Mouse (Mus musculus) central nervous system, embryonic 11.5 days (tissue): ENCODE measurements around the gene Sppl2b. TPM values are rescaled to one million over a fixed set of nuclear protein-coding genes. Genes with fewer than 3 reads are reported as not detected.

Experiments
- polyA plus RNA-seq: library from polyadenylated mRNA; depleted of rRNA; stranded (reverse); fragments of >200 nt; gene quantifications from 2 replicates; pipeline ENCODE4 v1.2.3, GENCODE M21; 2012; rRNA removed

Sppl2b gene
- 43.7 and 57.8 TPM in 2 replicates for polyA plus RNA-seq

GRCm38 (mm10) chr10:80854913-80855748 is at the start of gene Sppl2b, which contains the start of gene Lsm7:
Sppl2b (plus strand) TSS chr10:80855275.
Lsm7 (minus strand) TSS chr10:80855209.

DNA sequence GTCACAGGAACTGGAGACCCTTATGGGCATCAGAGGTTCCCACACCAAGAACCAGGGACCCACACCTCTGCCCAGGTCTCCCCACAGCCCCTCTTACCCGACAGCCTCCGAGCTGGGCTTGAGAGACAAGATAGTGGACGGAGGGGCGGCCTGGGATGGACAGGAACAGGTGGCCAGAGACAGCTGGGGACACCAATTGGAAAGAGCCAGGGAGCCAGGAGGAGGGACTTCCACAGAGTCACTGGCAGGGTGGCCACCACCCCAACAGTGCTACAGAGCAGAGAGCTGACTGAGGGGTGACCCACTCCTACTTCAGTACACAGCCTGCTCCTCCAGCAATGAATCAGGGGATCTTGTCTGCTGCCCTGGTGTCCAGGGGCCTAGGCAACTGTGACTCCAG is 41.7 kb upstream of the Sppl2b start, which contains the start of gene Jsrp1:
Jsrp1 (minus strand) TSS at position 133 of the 400 bp plus-strand sequence.

GRCm38 (mm10) chr10:80826151-80827062 is 28.7 kb upstream of the Sppl2b start, which contains the start of gene Oaz1:
Oaz1 (plus strand) TSS chr10:80826656.

DNA sequence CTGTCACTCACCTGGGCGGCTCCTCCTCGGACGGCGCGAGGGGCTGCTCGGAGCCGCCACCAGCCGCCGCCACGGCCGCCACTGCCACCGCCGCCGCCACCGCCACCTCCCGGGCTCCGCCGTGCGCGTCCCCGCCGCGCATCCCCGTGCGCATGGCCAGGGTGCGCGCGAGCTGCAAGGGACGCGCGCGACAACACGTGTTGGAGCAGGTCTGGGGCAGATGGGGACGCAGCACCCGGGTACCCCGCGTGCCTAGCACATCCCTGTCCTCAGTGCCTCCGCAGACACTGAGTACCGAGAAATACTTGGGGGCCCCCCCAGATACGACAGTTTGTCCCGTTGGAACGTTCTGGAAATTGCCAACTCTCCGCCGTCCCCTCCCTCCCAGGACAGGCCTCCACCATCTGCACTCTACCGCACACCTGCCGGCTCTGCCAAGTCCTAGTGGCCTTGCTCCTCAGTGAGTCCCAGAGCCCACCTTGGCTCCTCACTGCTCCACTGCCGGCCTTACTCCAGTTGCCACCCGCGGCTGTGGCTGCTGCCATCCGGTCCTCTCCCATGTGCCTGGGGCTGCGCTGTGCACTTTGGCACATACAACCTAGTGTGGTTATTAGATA is 11.0 kb upstream of the Sppl2b start, which contains the start of gene Lingo3:
Lingo3 (minus strand) TSS at position 109 of the 617 bp plus-strand sequence.

GRCm38 (mm10) chr10:80871581-80871980 is 16.5 kb downstream of the Sppl2b start, which contains the start of gene Tmprss9:
Tmprss9 (plus strand) TSS chr10:80871848.

GRCm38 (mm10) chr10:80900318-80901247 is 45.5 kb downstream of the Sppl2b start, which contains the start of gene Timm13:
Timm13 (minus strand) TSS chr10:80900969.

DNA sequence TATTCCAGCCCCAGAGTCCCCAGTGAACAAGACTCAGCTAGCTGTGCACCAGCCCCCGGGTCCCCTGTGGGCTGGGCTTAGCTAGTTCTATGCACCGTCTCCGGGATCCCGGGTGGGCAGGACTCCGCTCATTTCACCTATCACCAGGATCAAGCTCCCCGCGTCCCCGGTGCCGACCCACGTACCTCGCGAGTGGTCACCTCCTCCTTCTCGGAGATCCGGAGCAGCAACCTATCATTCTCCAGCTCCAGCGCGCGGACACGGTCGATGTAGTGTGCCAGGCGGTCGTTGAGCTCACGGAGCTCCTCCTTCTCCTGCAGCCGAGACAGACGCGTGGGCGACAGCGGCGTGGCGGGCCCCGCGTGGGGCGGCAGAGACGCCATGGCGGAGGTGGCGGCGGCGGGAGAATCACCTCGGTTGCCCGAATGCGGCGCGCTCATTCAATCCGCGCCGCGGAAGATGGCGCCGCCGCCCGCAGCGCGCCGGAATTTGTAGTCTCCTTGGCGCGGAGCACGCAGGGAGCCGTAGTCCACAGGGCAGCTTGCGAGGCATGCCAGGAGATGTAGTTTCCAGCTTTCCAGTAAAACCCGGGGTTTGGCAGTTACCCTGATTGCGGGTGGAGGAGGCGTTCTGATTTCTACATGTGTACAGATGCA is 62.8 kb downstream of the Sppl2b start, which contains the start of gene Lmnb2:
Lmnb2 (minus strand) TSS at position 467 of the 656 bp plus-strand sequence.

Other genes with a start within 250 kb of the Sppl2b start
- gene Gm49322, start 249.3 kb upstream of the Sppl2b start, polyA plus RNA-seq = 5.1 and 5.9 TPM in 2 replicates
- gene Csnk1g2, start 232.4 kb upstream of the Sppl2b start, polyA plus RNA-seq = 169 and 230 TPM in 2 replicates
- gene Btbd2, start 198.2 kb upstream of the Sppl2b start, polyA plus RNA-seq = 65.9 and 84.8 TPM in 2 replicates
- gene Mknk2, start 177.2 kb upstream of the Sppl2b start, polyA plus RNA-seq = 86.7 and 103 TPM in 2 replicates
- gene Mob3a, start 153.3 kb upstream of the Sppl2b start, polyA plus RNA-seq = 21.9 and 34.8 TPM in 2 replicates
- gene Izumo4, start 153.1 kb upstream of the Sppl2b start, polyA plus RNA-seq = 24.8 and 32.5 TPM in 2 replicates
- 112 and 113 TPM in 2 replicates for gene Ap3d1, start 113.0 kb upstream of the Sppl2b start, polyA plus RNA-seq
- 55.5 and 55.9 TPM in 2 replicates for gene Dot1l, start 100.1 kb upstream of the Sppl2b start, polyA plus RNA-seq
- gene Sf3a2, start 57.1 kb upstream of the Sppl2b start, polyA plus RNA-seq = 101 and 144 TPM in 2 replicates
- gene Plekhj1, start 56.6 kb upstream of the Sppl2b start, polyA plus RNA-seq = 107 and 143 TPM in 2 replicates
- gene Amh, start 50.0 kb upstream of the Sppl2b start, polyA plus RNA-seq = 1.3 and 1.4 TPM in 2 replicates
- gene Jsrp1, start 41.8 kb upstream of the Sppl2b start, polyA plus RNA-seq = 1.2 and 1.5 TPM in 2 replicates
- gene Oaz1, start 28.6 kb upstream of the Sppl2b start, polyA plus RNA-seq = 668 and 753 TPM in 2 replicates
- gene Lingo3, start 11.2 kb upstream of the Sppl2b start, polyA plus RNA-seq = 0.46 and 0.48 TPM in 2 replicates
- 416 and 423 TPM in 2 replicates for gene Lsm7, start 66 bp upstream of the Sppl2b start, polyA plus RNA-seq
- gene Tmprss9, start 16.6 kb downstream of the Sppl2b start, polyA plus RNA-seq = 0.01 and 0.02 TPM in 2 replicates
- gene Timm13, start 45.7 kb downstream of the Sppl2b start, polyA plus RNA-seq = 199 and 235 TPM in 2 replicates
- gene Lmnb2, start 63.0 kb downstream of the Sppl2b start, polyA plus RNA-seq = 69.6 and 106 TPM in 2 replicates
- 12.2 and 15.1 TPM in 2 replicates for gene Gadd45b, start 74.8 kb downstream of the Sppl2b start, polyA plus RNA-seq
- 3.4 and 5.5 TPM in 2 replicates for gene Gng7, start 159.7 kb downstream of the Sppl2b start, polyA plus RNA-seq
- gene Diras1, start 170.4 kb downstream of the Sppl2b start, polyA plus RNA-seq = 5.8 and 6.1 TPM in 2 replicates
- gene Slc39a3, start 182.2 kb downstream of the Sppl2b start, polyA plus RNA-seq = 26.5 and 35.6 TPM in 2 replicates
- 168 and 193 TPM in 2 replicates for gene Sgta, start 204.9 kb downstream of the Sppl2b start, polyA plus RNA-seq
- gene Thop1, start 214.8 kb downstream of the Sppl2b start, polyA plus RNA-seq = 62.7 and 69.0 TPM in 2 replicates
- 0.52 and 0.73 TPM in 2 replicates for gene Creb3l3, start 243.6 kb downstream of the Sppl2b start, polyA plus RNA-seq